Mouse (Mus musculus) midbrain, embryonic 11.5 days (tissue): Measurements from ENCODE around the gene Kcnh2. TPM values are rescaled to one million over a fixed set of nuclear protein-coding genes. Genes with fewer than 3 reads are reported as not detected.
"Not testable (repeated sequence)": the region's sequence is repeated elsewhere in the genome, so short reads cannot be mapped to it uniquely, and the experiment has no call there.

ENCODE experiments used
- ATAC-seq: fragments of 200-750 bp; cut with Nextera tagmentation; 2 replicates; pipeline ENCODE4 v1.8.0; 2017; ENCODE audit warnings: moderate TSS enrichment, moderate library complexity; ENCODE audit not compliant: low FRiP score
- DNase-seq: peaks from one replicate; pipeline ENCODE4 v3.0.0; 2015; ENCODE audit warnings: low spot score; ENCODE audit errors: missing footprints
- H3K27ac ChIP-seq: fragments of 300-500 bp; sonication (generic); 2 replicates; pipeline ENCODE4 v1.5.1; 2014; ENCODE audit warnings: low read depth, low read length
- H3K27me3 ChIP-seq: fragments of 300-500 bp; sonication (generic); 2 replicates; pipeline ENCODE4 v1.6.1; 2014; ENCODE audit warnings: mild to moderate bottlenecking, low read length, moderate library complexity, mixed read lengths; ENCODE audit not compliant: control insufficient read depth, insufficient read depth
- H3K36me3 ChIP-seq: fragments of 300-500 bp; sonication (generic); 2 replicates; pipeline ENCODE4 v1.6.1; 2014; ENCODE audit warnings: mild to moderate bottlenecking, low read length, moderate library complexity, mixed read lengths; ENCODE audit not compliant: control insufficient read depth, insufficient read depth
- H3K4me1 ChIP-seq: fragments of 300-500 bp; sonication (generic); 2 replicates; pipeline ENCODE4 v1.6.1; 2014; ENCODE audit warnings: low read length; ENCODE audit not compliant: control insufficient read depth, insufficient read depth
- H3K4me2 ChIP-seq: fragments of 300-500 bp; sonication (generic); 2 replicates; pipeline ENCODE4 v1.6.1; 2014; ENCODE audit warnings: mild to moderate bottlenecking, moderate library complexity
- H3K4me3 ChIP-seq: fragments of 300-500 bp; sonication (generic); 2 replicates; pipeline ENCODE4 v1.5.1; 2014; ENCODE audit warnings: low read depth, low read length
- H3K9ac ChIP-seq: fragments of 300-500 bp; sonication (generic); 2 replicates; pipeline ENCODE4 v1.6.1; 2014; ENCODE audit warnings: low read length
- H3K9me3 ChIP-seq: fragments of 300-500 bp; sonication (generic); 2 replicates; pipeline ENCODE4 v1.6.1; 2016; ENCODE audit warnings: low read length; ENCODE audit not compliant: control insufficient read depth
- WGBS: fragments of 180-500 bp; shearing (Covaris S2); extraction: QIAGEN DNeasy Blood & Tissue Kit; methylation state at CpG from one replicate; pipeline ENCODE4 v1.1.7; 2014; 5-methylcytosine and 5-hydroxymethylcytosine counted together
- polyA plus RNA-seq: library from polyadenylated mRNA; unstranded; fragments of >200 nt; fragmentation: Nextera tagmentation; extraction: Ambion mirVana; gene quantifications from 2 replicates; pipeline ENCODE4 v1.2.1, GENCODE M21; 2014

The Kcnh2 gene
- polyA plus RNA-seq: 12.5 and 16.2 TPM in 2 replicates

- Histone ChIP-seq H3K27me3 (peaks cover 19% of the 10 kb centered on the region), H3K36me3 (no peaks in the 10 kb centered on the region)
Measured at GRCm38 (mm10) chr5:24351278-24351677, at the start of gene Kcnh2. Gene Kcnh2, minus strand, starts transcription at chr5:24351604.

GRCm38 (mm10) chr5:24400362-24400761 is 49.0 kb upstream of the Kcnh2 start:
- Histone ChIP-seq H3K27ac (no peak overlapping the region), H3K4me3 (no peak overlapping the region), H3K27me3 (no peaks in the 10 kb centered on the region), H3K4me1 (no peaks in the 10 kb centered on the region), H3K4me2 (no peak overlapping the region), H3K9ac (no peak overlapping the region), H3K36me3 (0 out of 2 replicates have a peak, but pooled peaks cover 2% of the 10 kb centered on the region), H3K9me3 (no peaks in the 10 kb centered on the region)
- ATAC-seq (no peak), DNase-seq (no peak)
- 88% methylated on average over 11 of the region's 11 CpGs for WGBS

More at GRCm38 (mm10) chr5:24351278-24351677, at the start of gene Kcnh2:
- Histone ChIP-seq H3K27ac (peak within 1 kb of the TSS; percentile 94), H3K9ac (peak within 1 kb of the TSS; percentile 83), H3K4me1 (peaks cover 29% of the 10 kb centered on the region), H3K4me3 (peak within 1 kb of the TSS; percentile 75), H3K4me2 (peak within 1 kb of the TSS; percentile 90), H3K9me3 (no peaks in the 10 kb centered on the region)
- no peak for DNase-seq
- 0% methylated on average over 53 of the region's 53 CpGs for WGBS
- ATAC-seq: peak; percentile 68

- H3K27ac ChIP-seq: no peak overlapping the region
- 0 out of 2 replicates have a peak, but pooled peaks cover 2% of the 10 kb centered on the region for H3K36me3 ChIP-seq
- H3K4me2 ChIP-seq: no peak overlapping the region
- DNase-seq (no peak), ATAC-seq (no peak)
- peaks cover 2% of the 10 kb centered on the region; the same call in 1 of the 2 replicates for H3K4me1 ChIP-seq
- H3K9me3 ChIP-seq: no peaks in the 10 kb centered on the region
- WGBS: 87% methylated on average over 10 of the region's 10 CpGs
- no peak overlapping the region for H3K4me3 ChIP-seq
- no peaks in the 10 kb centered on the region for H3K27me3 ChIP-seq
- H3K9ac ChIP-seq: no peak overlapping the region
Measured at GRCm38 (mm10) chr5:24399686-24400085, 48.3 kb upstream of the Kcnh2 start.

GRCm38 (mm10) chr5:24396254-24396653 is 44.9 kb upstream of the Kcnh2 start:
- DNase-seq, H3K9me3 ChIP-seq, ATAC-seq, H3K36me3 ChIP-seq, H3K9ac ChIP-seq, H3K4me2 ChIP-seq, H3K27me3 ChIP-seq, H3K4me3 ChIP-seq, H3K27ac ChIP-seq, H3K4me1 ChIP-seq: not testable (repeated sequence)
- 88% methylated on average over 6 of the region's 6 CpGs for WGBS

- Histone ChIP-seq H3K9ac (peak overlapping the region; percentile 66), H3K4me2 (peak overlapping the region; percentile 45), H3K36me3 (no peaks in the 10 kb centered on the region), H3K4me3 (peak overlapping the region; percentile 55), H3K27ac (peak overlapping the region; percentile 22; the same call in 1 of the 2 replicates), H3K27me3 (no peaks in the 10 kb centered on the region), H3K9me3 (no peaks in the 10 kb centered on the region), H3K4me1 (peaks cover 7% of the 10 kb centered on the region; the same call in 1 of the 2 replicates)
- peak; percentile 97 for ATAC-seq
- WGBS: 2% methylated on average over 36 of the region's 36 CpGs
- DNase-seq: peak; percentile 100
Measured at GRCm38 (mm10) chr5:24394165-24394894, 42.9 kb upstream of the Kcnh2 start.

- WGBS: 20% methylated on average over 7 of the region's 7 CpGs
- H3K4me2 ChIP-seq: peak within 1 kb of the TSS; percentile 45
- H3K9ac ChIP-seq: peak within 1 kb of the TSS; percentile 66
Measured at GRCm38 (mm10) chr5:24393392-24393997, 42.1 kb upstream of the Kcnh2 start, which contains the start of gene Abcb8. Gene Abcb8, plus strand, starts transcription at chr5:24393663.

GRCm38 (mm10) chr5:24392724-24393123 is 41.3 kb upstream of the Kcnh2 start:
- no peak for ATAC-seq

More at GRCm38 (mm10) chr5:24393392-24393997, 42.1 kb upstream of the Kcnh2 start, which contains the start of gene Abcb8:
- Histone ChIP-seq H3K4me1 (peaks cover 8% of the 10 kb centered on the region; the same call in 1 of the 2 replicates), H3K27ac (peak within 1 kb of the TSS; percentile 22; the same call in 1 of the 2 replicates), H3K9me3 (no peaks in the 10 kb centered on the region), H3K36me3 (no peaks in the 10 kb centered on the region), H3K4me3 (peak within 1 kb of the TSS; percentile 55), H3K27me3 (peaks cover 7% of the 10 kb centered on the region; the same call in 1 of the 2 replicates)
- peak; percentile 95 for DNase-seq
- no peak for ATAC-seq

GRCm38 (mm10) chr5:24391864-24392263 is 40.5 kb upstream of the Kcnh2 start, which contains the start of gene Atg9b:
Gene Atg9b, minus strand, starts transcription at chr5:24392143.
- Histone ChIP-seq H3K9me3 (no peaks in the 10 kb centered on the region), H3K4me3 (no peak within 1 kb of the TSS), H3K27me3 (peaks cover 23% of the 10 kb centered on the region), H3K9ac (no peak within 1 kb of the TSS), H3K36me3 (no peaks in the 10 kb centered on the region), H3K27ac (no peak within 1 kb of the TSS), H3K4me1 (peaks cover 19% of the 10 kb centered on the region), H3K4me2 (no peak within 1 kb of the TSS)
- ATAC-seq (no peak), DNase-seq (no peak)
- whole genome bisulfite sequencing: 84% methylated on average over 7 of the region's 7 CpGs

More at GRCm38 (mm10) chr5:24392724-24393123, 41.3 kb upstream of the Kcnh2 start:
- peaks cover 15% of the 10 kb centered on the region for H3K27me3 ChIP-seq
- no peaks in the 10 kb centered on the region for H3K9me3 ChIP-seq
- DNase-seq: no peak
- no peak overlapping the region for H3K4me3 ChIP-seq
- H3K4me1 ChIP-seq: peaks cover 11% of the 10 kb centered on the region; the same call in 1 of the 2 replicates
- H3K27ac ChIP-seq: no peak overlapping the region
- WGBS: 85% methylated on average over 7 of the region's 7 CpGs
- no peak overlapping the region for H3K9ac ChIP-seq
- H3K36me3 ChIP-seq: no peaks in the 10 kb centered on the region
- H3K4me2 ChIP-seq: no peak overlapping the region

GRCm38 (mm10) chr5:24389658-24390020 is 38.2 kb upstream of the Kcnh2 start:
- no peak overlapping the region for H3K4me3 ChIP-seq
- no peaks in the 10 kb centered on the region for H3K9me3 ChIP-seq
- H3K4me2 ChIP-seq: no peak overlapping the region
- H3K9ac ChIP-seq: no peak overlapping the region
- WGBS: 74% methylated on average over 4 of the region's 4 CpGs
- H3K36me3 ChIP-seq: no peaks in the 10 kb centered on the region
- H3K27me3 ChIP-seq: peaks cover 31% of the 10 kb centered on the region
- ATAC-seq: no peak
- H3K4me1 ChIP-seq: peaks cover 18% of the 10 kb centered on the region
- no peak overlapping the region for H3K27ac ChIP-seq
- no peak for DNase-seq
